Mouse (Mus musculus) c-Kit-negative CD71-positive TER-119-positive erythroid progenitor cells, embryonic 14.5 days (primary cell): Measurements from ENCODE around the gene Mesp1.

ENCODE experiments used
- DNase-seq: peaks from one replicate; pipeline ENCODE4 v3.0.0-alpha.2; 2013; ENCODE audit warnings: low read depth, low spot score

Gene Mesp1

DNA sequence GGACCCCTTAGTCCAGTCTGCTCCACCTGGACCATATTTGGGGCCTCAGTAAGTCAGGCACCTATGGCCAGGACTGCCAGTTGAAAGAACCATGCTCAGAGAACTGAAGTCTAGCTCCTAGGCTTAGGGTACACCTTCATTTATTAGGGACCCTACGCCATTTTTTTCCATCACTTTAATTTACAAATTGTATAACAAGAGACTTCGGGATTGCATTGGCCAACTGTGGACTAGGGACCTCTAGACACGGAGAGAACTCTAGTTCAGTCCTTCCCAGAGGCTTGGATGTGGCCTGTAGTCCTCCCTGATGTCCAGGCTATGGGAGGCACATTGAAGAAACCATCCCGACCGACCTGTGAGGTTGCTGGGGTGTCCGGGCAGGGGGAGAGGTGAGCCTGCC lies at the start of gene Mesp1:
Gene Mesp1, minus strand, starts transcription at position 101 of the 400 bp plus-strand sequence.
- no peak for DNase-seq

DNA sequence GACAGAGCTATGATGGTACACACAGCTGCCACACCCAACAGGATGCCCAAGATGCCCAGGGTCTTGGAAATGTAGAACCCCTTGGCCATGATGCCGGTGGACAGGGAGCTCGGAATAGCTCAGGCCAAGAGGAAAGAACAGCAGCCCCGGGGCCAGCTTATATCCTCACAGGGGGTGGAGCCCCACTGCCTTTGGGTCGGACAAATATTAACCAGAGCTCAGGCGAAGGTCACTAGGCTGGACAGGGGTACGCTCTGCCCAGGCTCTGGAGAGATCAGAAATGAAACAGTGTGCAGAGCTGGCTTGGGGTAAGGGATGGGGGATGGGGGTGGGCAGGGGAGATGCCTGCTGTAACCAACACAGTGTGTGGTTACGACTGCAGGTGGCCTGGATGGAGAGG lies 48.6 kb upstream of the Mesp1 start:
- DNase-seq, result no peak

DNA sequence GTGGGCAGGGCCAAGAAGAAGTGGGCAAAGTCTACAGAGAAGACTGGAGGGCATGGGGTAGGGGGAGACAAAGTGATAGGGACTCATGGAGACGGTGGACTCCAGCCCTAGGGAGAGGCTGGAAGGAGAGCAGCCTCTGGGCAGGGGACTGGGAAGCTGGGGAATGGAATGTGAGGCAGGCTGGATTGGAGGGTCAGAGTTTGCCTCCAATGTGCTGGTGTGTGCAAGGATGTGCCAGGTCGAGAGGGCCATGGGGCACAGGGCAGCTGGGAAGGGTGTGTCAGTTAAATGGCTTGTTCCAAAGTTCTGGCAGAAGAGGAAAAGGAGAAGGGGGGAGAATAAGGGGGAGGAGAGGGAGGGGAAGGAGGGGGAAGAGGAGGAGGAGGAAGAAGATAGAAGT lies 43.7 kb upstream of the Mesp1 start:
- no peak for DNase-seq

DNA sequence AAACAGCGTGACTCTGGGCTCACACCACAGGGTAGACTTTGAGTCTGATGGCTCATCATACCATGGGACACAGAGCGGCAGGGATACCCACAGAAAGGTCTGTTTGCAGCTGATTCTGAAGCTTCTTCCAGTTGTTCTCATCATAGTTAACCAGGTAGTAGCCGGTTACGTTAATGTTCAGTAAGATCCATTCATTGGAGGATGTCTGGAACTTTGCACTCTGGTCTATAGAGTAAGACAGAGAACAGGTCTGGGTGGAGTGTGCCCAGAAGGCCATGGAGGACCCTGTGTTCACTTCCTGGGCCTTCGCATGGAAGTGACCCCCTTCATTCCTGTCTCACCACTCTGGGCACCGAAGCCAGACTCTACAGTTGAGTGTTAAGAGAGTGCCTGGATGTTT lies 41.6 kb upstream of the Mesp1 start:
- DNase-seq, result no peak

DNA sequence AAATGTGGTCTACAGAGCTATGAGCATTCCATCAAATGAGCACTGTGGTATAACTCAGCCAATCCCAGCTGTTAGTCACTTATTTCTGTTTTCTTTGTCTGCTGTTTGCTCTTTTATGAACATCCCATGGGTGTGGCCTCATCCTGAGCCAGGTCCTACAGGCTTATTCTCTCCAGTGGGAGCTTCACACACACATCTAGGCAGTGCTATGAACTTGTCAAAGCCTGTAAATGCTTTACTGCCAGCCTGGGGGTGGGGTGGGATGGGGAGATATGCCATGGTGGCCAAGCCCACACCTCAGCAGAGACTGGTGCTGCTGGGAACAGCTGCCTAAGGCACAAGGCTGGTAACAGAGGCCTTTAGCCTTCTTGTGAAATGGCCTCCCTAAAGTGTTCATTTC lies 39.4 kb upstream of the Mesp1 start:
- no peak for DNase-seq

DNA sequence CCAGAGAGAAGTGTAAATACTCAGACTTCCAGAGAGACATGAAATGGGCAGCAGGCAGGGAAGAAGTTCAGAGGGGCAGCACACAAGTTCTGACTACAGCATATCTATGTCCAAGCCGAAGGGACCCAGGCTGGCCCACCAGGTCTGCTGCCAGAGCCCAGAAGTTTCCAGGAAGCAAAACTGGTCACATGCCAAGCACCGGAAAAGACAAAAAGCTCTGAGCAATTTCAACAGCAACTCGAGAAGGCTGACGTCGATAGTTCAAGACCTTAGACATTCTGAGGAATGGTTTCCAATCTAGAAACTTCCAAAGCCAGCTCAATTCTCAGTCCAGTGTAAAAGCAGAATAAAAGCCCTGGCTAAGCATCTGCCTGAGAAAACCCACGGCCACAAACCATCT lies 38.0 kb upstream of the Mesp1 start:
- DNase-seq, result no peak

DNA sequence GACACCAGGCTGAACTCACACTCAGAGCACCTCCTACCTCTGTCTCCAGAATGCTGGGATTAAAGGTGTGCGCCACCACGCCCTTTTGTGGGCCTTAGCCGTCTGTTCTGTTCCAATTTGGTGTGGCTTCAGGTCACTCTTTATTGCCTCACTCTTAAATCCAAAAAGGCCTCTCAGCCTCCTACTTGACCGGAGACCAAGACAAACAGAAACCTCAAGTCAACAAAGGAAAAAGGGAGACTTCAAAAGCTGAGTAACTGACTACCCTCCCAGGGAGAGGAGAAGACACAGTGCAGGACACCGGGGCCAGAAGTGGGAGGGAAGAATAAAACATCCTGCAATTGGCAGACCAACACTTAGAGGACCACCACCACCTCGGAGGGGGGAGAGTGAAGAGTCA lies 37.6 kb upstream of the Mesp1 start:
- no peak for DNase-seq

DNA sequence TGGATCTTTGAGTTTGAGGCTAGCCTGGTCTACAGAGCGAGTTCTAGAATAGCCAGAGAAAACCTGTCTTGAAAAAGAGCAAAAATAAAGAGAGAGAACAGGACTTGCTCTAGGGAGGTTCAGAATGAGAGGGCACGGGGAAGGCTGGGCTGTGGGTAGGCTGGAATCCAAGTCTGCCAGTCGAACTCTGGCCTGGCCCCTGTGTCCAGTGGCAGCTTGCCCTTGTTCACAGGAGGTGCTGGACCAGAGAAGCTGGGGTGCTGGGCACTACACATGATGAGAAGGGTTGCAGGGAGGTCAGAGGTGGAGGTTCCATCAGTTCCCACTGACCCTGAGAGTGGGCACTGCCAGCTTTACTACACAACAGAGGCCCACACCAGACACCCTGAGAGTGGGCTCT lies 34.8 kb upstream of the Mesp1 start:
- DNase-seq, result no peak

DNA sequence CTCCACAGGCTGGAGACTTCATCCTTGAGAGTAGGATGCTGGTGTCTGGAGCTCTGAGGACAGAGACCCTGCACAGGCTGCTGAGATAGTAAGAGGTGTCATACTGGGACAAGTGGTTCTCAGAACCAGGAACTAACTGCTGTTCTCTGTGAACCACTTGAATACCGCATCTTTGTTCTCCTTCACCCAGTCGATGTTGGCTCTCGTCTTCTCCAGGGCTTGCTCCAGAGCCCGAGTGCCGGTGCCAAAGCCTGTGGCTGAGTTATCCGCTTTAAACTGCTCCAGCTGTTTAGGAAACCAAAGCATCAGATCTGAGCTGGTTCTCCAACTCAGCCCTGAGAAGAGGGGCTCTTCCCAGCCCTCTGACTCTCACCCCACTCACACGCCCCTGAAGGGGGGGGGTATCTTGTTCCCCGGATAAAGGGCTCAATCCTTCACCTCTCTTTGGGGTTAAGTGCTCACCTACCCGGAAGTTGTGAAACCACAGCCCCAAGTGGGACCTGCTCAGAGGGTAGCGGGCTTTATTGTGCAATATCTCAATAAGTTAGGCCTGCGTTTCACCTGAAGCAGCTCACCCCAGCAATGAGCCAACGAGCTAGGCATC lies 28.6 kb upstream of the Mesp1 start:
- no peak for DNase-seq

DNA sequence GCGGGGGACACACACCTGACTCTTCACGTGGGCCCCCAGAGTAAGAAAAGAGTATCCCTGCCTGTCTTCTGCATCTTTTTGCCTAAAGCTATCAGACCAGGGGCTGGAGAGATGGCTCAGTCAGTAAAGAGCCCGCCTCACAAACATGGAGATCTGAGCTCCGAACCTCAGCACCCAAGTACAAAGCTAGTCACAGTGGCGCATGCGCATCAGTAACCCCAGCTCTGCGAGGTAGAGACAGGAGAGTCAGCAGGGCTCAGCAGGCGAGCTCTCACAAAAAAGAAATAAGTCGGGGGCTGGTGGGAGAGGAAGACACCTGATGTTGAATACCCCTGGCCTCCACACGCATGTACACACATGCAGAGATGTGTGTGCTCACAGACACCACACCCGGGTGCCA lies 26.4 kb upstream of the Mesp1 start:
- no peak for DNase-seq

DNA sequence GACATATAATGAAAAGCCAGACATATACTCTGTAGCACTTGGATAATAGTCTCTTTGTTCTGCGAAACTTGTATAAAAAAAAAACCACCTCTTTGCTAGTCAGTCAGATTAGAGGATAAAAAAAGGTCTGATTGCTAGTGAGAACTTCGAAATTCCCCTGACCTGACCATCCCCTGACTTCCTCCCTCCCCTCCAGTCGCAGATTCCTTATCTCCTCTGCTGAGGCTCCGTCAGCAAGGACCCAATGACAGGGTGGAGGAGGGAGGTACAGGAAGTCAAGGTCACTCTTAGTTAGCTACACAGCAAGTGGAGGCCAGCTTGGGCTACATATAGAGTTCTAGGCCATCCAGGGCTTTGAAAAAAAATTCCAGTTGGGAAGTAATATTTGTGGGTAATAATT lies 25.9 kb upstream of the Mesp1 start:
- DNase-seq, result no peak

DNA sequence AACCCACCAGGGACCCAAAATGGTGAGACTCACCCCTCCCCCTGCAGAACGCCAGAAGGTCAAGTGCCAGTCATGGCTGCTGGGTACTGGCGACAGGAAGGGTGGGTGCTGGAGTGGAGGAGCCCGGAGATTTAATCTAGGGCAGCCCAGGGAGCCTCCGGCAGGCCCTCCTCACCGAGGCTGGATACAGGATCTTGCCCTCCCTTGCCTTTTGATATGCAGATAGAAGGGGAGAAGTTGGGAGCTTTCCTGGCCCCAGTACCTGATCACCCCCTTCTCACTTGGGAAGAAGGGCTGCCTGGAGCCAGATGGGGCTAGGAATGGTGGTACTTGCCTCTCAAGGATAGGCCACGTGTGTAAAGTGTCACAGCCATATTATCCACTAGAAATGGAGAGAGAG lies 24.7 kb upstream of the Mesp1 start:
- no peak for DNase-seq

DNA sequence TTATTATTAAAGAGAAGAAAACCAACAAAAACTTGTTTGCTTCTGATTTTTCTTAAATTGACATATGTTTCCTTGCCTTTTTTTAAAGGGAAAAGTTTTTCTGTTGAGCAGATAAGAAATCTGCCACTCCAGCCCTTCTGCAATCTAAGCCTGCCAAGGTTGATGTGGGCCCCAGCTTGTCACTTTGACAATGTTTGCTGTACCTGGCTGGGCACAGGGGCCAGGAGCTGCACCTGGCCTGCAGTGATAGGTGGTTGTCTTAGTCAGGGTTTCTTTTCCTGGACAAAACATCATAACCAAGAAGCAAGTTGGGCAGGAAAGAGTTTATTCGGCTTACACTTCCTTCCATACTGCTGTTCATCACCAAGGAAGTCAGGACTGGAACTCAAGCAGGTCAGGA lies 19.8 kb upstream of the Mesp1 start:
- DNase-seq, result no peak

DNA sequence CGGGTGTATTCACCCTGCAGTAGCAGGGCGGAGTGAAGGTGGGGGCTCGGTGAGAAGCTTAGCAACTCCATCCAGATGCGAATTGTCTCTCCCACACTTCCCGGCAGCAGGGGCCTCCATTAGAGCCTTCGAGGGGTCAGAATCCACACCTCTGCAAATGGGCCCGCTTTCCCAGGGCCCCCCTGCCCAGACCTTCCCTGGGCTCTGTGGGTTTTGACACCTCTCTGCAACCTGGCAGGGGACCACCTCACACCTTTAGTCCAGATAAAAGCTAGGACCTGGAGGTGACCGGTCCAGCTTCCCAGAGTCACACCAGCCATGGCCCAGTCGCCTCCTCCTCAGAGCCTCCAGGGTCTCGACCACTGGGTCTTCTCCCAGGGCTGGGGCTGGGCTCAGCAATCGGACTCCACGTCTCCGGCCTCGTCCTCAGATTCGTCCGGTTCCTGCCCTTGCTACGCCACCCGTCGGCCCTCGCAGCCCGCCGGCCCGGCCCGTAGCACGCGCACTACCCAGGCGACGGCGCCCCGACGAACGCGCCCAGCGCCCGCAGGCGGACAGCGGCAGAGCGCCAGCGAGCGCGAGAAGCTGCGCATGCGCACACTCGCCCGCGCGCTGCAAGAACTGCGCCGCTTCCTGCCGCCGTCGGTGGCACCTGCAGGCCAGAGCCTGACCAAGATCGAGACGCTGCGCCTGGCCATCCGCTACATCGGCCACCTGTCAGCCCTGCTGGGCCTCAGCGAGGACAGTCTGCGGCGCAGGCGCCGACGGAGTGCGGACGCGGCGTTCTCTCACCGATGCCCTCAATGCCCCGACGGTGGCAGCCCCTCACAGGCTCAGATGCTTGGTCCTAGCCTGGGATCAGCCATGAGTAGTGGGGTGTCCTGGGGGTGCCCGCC lies 17.3 kb upstream of the Mesp1 start, which contains the start of gene Mesp2:
Gene Mesp2, plus strand, starts transcription at position 117 of the 896 bp plus-strand sequence.
- no peak for DNase-seq

DNA sequence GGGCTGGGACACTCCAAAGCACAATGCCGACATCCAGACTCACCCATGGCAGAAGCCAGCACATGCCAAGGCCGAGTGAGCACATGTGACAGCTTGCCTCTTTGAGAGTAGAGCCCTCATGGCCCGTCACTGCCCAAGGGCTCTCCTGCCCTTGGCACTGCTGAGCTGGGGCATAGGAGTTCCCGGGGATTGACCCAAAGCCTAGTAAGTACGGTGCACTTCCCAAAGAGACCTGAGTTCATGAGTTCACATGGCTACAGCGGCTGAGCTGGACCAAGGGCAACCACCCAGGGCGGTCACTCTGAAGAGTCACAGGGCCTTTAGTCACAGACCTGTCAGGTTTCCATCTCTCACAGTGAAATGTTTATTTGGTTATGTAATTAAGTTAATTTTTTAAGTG lies 15.0 kb upstream of the Mesp1 start:
- no peak for DNase-seq

DNA sequence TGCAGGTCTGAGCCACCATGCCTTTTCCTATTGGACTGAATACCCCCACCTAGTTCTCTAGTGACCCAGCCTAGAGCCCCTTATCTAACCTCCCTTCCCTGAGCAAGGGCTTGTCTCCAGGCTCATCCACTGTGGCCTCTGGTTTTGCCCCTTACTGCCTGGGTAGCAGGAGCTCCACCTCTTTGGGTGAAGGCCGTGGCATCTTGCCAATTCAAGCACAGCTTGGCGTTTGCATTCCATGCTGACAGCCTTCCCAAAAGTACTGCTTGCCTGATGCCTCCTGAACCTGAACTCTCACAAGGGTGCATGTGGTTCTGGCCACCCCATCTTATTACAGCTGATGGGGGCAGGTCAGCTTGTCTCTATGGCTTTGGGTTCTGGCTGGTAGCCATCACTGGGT lies 10.3 kb upstream of the Mesp1 start:
- no peak for DNase-seq

DNA sequence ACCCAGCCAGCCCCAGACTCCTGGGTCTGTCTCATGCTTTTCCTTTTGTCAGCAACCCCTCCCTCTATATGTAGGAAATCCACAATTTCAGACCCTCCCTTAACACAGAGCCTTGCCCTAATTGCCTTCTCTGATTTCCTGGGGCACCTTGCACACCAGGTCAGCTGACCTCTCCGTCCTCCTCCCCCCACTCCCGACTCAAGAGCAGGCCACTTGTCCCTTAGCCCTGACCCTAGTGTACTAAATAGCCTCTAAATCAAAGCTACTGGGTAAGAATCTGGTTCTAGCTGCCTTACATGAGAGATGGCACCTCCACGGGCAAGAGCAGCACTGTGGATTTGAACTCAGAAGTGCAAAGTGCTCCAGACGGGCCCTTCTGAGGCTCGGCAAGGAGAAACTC lies 8.4 kb upstream of the Mesp1 start:
- DNase-seq, result no peak

DNA sequence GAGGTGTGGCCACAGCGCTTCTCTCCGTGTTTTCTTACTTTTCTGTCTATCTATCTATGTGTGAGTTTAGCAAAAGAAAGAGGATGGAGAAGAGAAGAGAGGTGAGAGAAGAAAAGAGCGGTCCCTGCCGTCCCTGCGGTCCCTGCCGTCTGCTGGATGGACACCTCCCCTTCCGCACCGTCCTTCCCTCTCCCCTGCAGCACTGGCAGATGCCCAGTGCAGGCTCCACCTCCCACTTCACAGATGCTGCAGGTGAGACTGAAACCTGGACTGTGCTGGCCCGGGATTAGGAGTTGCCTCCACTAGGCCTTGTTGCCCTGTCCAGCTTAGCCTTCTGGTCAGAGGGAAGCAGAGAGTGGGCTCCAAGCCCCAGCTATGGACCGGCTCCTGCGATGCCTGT lies 7.8 kb upstream of the Mesp1 start:
- no peak for DNase-seq

DNA sequence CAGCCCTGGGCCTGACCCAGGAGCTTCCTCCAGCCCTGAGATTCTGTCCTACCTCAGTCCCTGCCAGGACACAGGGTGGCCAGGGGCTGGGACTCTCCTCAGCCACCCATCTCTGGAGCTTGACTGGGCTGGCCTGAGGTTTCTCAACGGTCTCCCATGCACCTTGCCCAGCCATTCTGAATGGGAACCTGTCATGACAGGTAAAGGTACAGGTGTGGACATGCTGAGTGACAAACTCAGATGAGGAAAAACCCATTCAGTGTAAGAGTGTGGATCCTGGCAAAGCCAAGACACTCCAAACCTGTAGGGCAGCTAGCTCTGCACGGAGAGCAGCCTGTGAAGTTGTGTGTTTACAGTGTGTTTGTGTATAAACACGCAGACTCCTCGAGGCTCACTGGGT lies 6.7 kb upstream of the Mesp1 start:
- DNase-seq, result no peak

DNA sequence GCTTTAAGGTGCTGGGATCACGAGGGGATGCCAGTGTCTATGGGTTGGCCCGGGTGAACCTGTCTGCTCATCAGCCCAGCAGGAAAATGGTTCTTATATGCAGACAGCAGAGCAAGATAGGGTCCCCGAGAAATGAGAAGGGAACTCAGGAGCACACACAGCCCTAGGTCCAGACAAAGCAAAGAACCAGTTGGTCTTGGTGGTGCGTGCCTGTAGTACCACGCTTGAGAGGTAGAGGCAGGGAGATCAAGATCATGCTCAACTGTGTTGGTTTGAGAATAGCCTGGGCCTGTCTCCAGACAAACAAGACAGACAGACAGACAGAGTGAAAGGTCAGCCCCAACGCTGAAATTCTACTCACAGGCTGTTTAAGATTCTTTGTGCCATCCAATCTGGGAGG lies 5.9 kb upstream of the Mesp1 start:
- no peak for DNase-seq

DNA sequence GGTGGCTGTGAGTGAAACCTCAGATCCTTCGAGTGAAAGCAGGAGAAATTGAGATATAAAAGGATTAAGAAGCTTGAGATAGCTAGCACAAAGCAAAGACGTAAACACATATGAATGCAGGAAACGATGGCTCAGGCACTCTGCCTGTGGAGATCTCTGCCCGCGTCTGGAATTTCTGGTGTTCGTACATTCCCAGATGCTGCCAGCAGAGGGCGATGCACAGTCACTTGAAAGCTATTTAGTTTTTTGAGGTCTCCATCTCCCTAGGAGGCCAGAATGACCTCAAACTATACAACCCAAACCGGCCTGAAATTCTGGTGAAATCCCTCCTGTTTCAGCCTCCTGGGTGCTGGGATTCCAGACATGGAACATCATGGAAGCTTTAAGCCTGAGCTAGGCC lies 5.5 kb upstream of the Mesp1 start:
- peak; percentile 12 for DNase-seq

DNA sequence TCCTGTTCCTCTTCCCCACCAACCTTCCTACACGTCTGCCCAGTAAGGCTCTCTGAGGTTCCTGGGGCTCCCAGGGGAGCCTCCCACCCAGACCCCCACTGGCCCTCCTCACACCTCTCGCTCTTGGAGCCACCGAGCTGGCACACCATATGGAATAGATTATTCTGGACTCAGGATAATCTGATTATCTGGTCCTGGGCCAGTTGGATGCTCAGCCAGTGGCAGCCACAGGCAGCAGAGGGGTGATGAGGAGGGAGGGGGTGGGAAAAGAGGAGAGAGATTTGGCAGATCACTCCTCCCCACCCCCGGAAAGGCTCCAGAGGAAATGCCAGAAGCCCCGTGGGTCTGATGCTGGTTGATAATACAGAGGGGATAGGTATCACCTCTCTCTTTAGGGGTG lies 5.0 kb upstream of the Mesp1 start:
- DNase-seq, result no peak

DNA sequence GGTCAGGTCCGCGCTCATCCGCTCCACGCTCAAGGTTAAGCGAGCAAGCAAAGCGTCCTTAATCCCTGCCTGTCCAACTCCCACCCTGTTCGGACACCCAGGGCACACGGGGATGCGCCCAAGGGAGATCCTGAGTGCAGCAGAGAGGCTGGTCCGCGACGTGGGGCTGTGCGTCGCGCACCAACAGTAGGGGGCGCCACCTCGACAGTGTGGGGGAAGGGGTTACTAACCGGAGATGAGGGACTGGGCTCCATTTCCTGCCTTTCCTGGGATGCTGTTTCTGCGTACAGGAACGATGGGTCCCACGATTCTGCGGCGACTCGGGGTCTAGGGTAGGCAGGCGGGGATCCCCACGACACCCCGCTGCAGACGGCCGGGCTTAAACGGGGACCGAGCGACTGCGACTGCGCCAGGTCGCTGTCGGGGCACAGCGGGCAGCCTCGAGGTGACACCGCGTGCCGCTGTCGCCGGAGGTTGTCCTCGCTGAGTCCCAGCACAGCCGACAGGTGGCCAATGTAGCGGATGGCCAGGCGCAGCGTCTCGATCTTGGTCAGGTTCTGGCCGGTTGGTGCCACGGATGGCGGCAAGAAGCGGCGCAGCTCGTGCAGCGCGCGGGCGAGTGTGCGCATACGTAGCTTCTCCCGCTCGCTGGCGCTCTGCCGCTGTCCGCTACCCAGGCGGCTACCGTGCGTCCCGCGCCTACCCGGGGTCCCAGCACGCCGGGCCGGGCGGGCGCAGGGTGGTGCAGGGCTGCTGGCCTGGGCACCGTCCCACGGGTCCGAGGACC lies 760 bp downstream of the Mesp1 start:
- DNase-seq, result no peak
